Mouse (Mus musculus) limb, embryonic 15.5 days (tissue): ENCODE data around the gene Btf3l4. TPM values are rescaled to one million over a fixed set of nuclear protein-coding genes. Genes with fewer than 3 reads are reported as not detected.
A peak's percentile ranks its signal among the peaks of the same experiment; 100 is the strongest.

Experiments
- ATAC-seq: fragments of 200-750 bp; cut with Nextera tagmentation; 2 replicates; pipeline ENCODE4 v1.8.0; 2017; ENCODE audit warnings: low read depth, moderate TSS enrichment; ENCODE audit not compliant: insufficient number of reproducible peaks, low FRiP score, low TSS enrichment
- H3K27ac ChIP-seq: fragments of 300-500 bp; sonication (generic); 2 replicates; pipeline ENCODE4 v1.5.1; 2015; ENCODE audit warnings: moderate library complexity, mild to moderate bottlenecking, inconsistent platforms
- H3K27me3 ChIP-seq: fragments of 300-500 bp; sonication (generic); 2 replicates; pipeline ENCODE4 v1.6.1; 2015; ENCODE audit warnings: inconsistent platforms
- H3K36me3 ChIP-seq: fragments of 300-500 bp; sonication (generic); 2 replicates; pipeline ENCODE4 v1.6.1; 2015; ENCODE audit warnings: inconsistent platforms
- H3K4me1 ChIP-seq: fragments of 300-500 bp; sonication (generic); 2 replicates; pipeline ENCODE4 v1.6.1; 2015; ENCODE audit warnings: inconsistent platforms
- H3K4me2 ChIP-seq: fragments of 300-500 bp; sonication (generic); 2 replicates; pipeline ENCODE4 v1.6.1; 2015; ENCODE audit warnings: mild to moderate bottlenecking, inconsistent platforms
- H3K4me3 ChIP-seq: fragments of 300-500 bp; sonication (generic); 2 replicates; pipeline ENCODE4 v1.5.1; 2015; ENCODE audit warnings: mild to moderate bottlenecking, inconsistent platforms
- H3K9ac ChIP-seq: fragments of 300-500 bp; sonication (generic); 2 replicates; pipeline ENCODE4 v1.6.1; 2015; ENCODE audit warnings: inconsistent platforms
- H3K9me3 ChIP-seq: fragments of 300-500 bp; sonication (generic); 2 replicates; pipeline ENCODE4 v1.6.1; 2016; ENCODE audit warnings: inconsistent platforms
- WGBS: fragments of 180-500 bp; shearing (Covaris S2); methylation state at CpG from one replicate; pipeline ENCODE4 v1.1.7; 2015; 5-methylcytosine and 5-hydroxymethylcytosine counted together
- polyA plus RNA-seq: library from polyadenylated mRNA; unstranded; fragments of >200 nt; fragmentation: Nextera tagmentation; extraction: Ambion mirVana; gene quantifications from 2 replicates; pipeline ENCODE4 v1.2.1, GENCODE M21; 2015

Btf3l4 gene
- polyA plus RNA-seq, 1 experiment from 2014 or later = 140 TPM

DNA sequence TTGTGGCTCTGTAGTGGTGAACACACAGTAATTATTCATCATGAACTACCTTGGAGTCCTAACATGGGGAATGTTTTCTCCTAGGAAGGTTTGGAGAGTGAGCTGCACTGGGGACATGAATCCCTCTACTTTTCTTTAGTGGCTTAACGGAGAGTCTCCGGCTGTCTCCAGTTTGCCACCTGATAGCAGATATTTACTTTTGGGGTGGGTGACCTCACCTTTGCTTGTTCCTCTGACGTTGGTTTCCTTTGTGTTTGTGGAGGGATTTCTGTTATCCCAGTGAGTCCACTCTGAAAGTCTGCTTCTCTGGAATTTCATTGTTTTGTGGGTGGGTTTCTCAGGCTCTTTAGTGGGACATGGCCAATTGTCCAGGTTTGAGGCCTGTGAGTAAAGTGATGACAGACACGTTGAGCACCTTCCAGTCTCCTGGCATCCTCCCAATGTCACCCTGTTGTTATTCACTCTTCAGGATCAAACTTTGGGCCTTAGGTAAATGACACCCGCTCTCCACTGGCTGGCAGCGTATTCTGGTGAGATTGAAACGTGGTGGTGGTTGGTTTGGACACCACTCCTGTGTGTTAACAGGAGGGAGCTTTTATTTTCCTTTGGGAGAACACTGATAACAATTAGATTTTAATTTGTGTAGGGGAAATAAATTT lies 8.6 kb upstream of the Btf3l4 start:
- no peak for ATAC-seq
- peaks cover 9% of the 10 kb centered on the region for H3K4me1 ChIP-seq
- 91% methylated on average over 7 of the region's 7 CpGs for WGBS
- no peaks in the 10 kb centered on the region for H3K9me3 ChIP-seq
- H3K27me3 ChIP-seq = no peaks in the 10 kb centered on the region
- no peak overlapping the region for H3K4me2 ChIP-seq
- no peak overlapping the region for H3K4me3 ChIP-seq
- no peak overlapping the region for H3K9ac ChIP-seq
- H3K36me3 ChIP-seq = peaks cover 6% of the 10 kb centered on the region; the same call in 1 of the 2 replicates
- no peak overlapping the region for H3K27ac ChIP-seq

DNA sequence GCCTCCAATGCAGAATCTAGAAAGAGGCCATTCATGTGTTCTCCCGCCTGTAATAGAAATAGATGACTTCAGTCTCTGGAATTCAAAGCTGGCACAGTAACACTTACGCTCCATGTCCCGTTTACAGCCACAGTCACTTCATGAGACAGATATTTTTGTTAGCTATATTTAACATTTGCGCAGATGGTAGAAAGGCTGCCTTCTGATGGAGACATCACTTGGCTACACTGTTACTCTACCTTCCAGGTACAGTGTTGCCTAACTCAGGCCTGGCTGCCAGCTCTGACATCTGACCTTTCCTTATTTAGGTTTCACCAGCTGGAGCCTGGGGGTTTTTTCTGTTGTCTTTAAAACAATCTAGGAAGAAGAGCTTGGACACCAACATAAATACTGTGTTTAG lies 4.6 kb upstream of the Btf3l4 start:
- Histone ChIP-seq H3K9me3 (no peaks in the 10 kb centered on the region), H3K9ac (no peak overlapping the region), H3K4me2 (no peak overlapping the region), H3K4me1 (peaks cover 17% of the 10 kb centered on the region), H3K36me3 (peaks cover 6% of the 10 kb centered on the region; the same call in 1 of the 2 replicates), H3K27ac (peak overlapping the region; percentile 19), H3K27me3 (no peaks in the 10 kb centered on the region), H3K4me3 (no peak overlapping the region)
- 67% methylated on average over 4 of the region's 4 CpGs for WGBS
- ATAC-seq = no peak

- Histone ChIP-seq H3K27ac (peak overlapping the region; percentile 98; the same call in 1 of the 2 replicates), H3K27me3 (no peaks in the 10 kb centered on the region), H3K9ac (no peak overlapping the region), H3K9me3 (no peaks in the 10 kb centered on the region), H3K4me3 (peak overlapping the region; percentile 93), H3K4me2 (peak overlapping the region; percentile 57), H3K36me3 (peaks cover 2% of the 10 kb centered on the region; the same call in 1 of the 2 replicates), H3K4me1 (peaks cover 24% of the 10 kb centered on the region)
- 46% methylated on average over 3 of the region's 3 CpGs for WGBS
- no peak for ATAC-seq
These were observed 2.1 kb upstream of the Btf3l4 start for GRCm38 (mm10) chr4:108835496-108835895.

GRCm38 (mm10) chr4:108834971-108835311 lies 1.5 kb upstream of the Btf3l4 start:
- Histone ChIP-seq H3K4me3 (peak overlapping the region; percentile 93), H3K4me2 (peak overlapping the region; percentile 57), H3K9ac (peak overlapping the region; percentile 54), H3K9me3 (no peaks in the 10 kb centered on the region), H3K36me3 (peaks cover 5% of the 10 kb centered on the region; the same call in 1 of the 2 replicates), H3K27ac (peak overlapping the region; percentile 98), H3K27me3 (no peaks in the 10 kb centered on the region), H3K4me1 (peaks cover 24% of the 10 kb centered on the region)
- no peak for ATAC-seq
- WGBS = under 1% methylated on average over 15 of the region's 15 CpGs

DNA sequence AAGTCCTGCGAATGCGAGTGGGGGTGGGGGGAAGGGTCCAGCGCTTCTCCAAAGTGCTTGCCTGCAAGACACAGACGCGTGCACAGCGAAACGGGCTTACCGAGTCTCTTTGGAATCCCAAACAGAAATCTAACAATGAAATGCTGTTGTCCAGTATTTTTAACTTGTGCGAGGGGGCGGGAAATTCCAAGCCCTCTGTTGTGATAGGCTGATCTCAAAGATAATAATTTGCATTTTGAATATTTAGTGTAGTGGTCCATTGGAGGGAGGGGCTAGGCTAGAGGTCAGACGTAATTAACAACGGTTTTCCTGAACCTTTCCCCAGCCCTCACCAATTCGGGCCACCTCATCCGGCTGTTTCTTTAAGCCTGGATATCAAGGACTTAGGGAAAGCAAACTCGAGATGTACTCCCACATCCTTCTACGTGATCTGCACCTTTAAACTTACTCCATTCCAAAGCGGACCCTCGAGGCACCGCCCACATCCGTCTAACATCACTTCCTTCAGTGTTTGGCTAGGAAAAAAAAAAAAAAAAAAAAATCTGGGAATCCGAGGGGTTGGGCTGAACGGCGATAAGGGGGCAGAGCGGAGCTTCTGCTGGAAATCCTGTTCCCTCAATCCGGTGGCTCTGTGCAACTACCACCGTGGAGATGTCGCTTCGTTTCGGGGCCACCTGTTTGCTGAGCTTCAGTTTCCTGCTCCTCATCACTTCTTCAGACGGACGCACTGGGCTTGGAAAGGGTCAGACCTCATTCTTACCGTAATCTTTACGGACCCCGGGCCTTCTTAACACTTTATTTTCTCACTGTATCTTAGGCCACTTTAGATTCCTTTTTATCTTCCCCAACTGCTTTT lies 929 bp upstream of the Btf3l4 start, which contains the start of gene Txndc12:
Gene Txndc12 (plus strand): TSS at position 487 of the 856 bp plus-strand sequence.
- peak; percentile 85 for ATAC-seq
- peaks cover 24% of the 10 kb centered on the region for H3K4me1 ChIP-seq
- peak within 1 kb of the TSS; percentile 57 for H3K4me2 ChIP-seq
- H3K4me3 ChIP-seq = peak within 1 kb of the TSS; percentile 93
- no peaks in the 10 kb centered on the region for H3K27me3 ChIP-seq
- peaks cover 6% of the 10 kb centered on the region; the same call in 1 of the 2 replicates for H3K36me3 ChIP-seq
- H3K9ac ChIP-seq = peak within 1 kb of the TSS; percentile 92
- under 1% methylated on average over 34 of the region's 34 CpGs for WGBS
- no peaks in the 10 kb centered on the region for H3K9me3 ChIP-seq
- H3K27ac ChIP-seq = peak within 1 kb of the TSS; percentile 98

DNA sequence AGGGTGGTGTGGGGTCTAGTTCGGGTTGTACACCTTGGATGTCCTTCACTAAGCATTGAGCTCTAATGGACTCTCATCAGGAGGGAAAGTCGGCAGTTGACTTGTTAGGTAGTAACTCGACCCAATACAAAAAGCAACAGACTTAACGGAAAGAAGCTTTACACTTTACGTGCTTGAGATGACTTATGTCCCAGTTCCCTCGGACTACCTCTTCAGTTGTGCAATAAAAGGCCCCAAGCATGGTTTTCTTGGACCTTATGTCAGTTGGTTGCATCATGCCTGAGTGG lies 357 bp upstream of the Btf3l4 start:
- ATAC-seq = no peak
- under 1% methylated on average over 6 of the region's 6 CpGs for WGBS

DNA sequence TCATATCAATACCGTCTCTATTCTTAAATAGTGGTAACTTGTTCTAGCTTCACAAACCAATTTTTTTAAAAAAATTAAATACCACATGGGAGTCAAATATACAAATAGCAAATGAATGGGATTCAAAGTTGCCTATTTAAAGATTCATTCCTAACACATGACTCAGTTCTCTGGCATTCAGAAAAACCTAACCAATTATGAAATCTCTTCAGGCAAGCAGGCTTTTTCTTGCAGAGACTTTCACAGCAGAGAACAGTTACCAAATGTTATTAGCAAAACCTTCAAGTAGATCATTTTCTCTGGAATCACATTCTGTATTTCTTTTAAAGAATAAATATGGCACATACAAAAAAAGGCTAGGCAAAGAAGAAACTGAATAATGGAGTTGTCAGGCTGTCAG lies 2.7 kb downstream of the Btf3l4 start:
- Histone ChIP-seq H3K27me3 (no peaks in the 10 kb centered on the region), H3K9me3 (no peaks in the 10 kb centered on the region), H3K9ac (no peak overlapping the region), H3K36me3 (peaks cover 24% of the 10 kb centered on the region), H3K4me3 (no peak overlapping the region), H3K4me2 (no peak overlapping the region), H3K4me1 (peaks cover 11% of the 10 kb centered on the region), H3K27ac (no peak overlapping the region)
- 67% methylated on average over 1 of the region's 1 CpGs for WGBS
- no peak for ATAC-seq

More for the DNA sequence above, 357 bp upstream of the Btf3l4 start:
- Histone ChIP-seq H3K4me1 (peaks cover 24% of the 10 kb centered on the region), H3K27me3 (no peaks in the 10 kb centered on the region), H3K9ac (peak overlapping the region; percentile 92), H3K4me3 (peak overlapping the region; percentile 93), H3K27ac (peak overlapping the region; percentile 98), H3K4me2 (peak overlapping the region; percentile 57), H3K36me3 (peaks cover 10% of the 10 kb centered on the region), H3K9me3 (no peaks in the 10 kb centered on the region)

GRCm38 (mm10) chr4:108826643-108827042 lies 6.8 kb downstream of the Btf3l4 start:
- Histone ChIP-seq H3K9ac (no peak overlapping the region), H3K4me3 (no peak overlapping the region), H3K9me3 (no peaks in the 10 kb centered on the region), H3K27ac (no peak overlapping the region), H3K36me3 (peaks cover 54% of the 10 kb centered on the region), H3K4me2 (no peak overlapping the region), H3K27me3 (no peaks in the 10 kb centered on the region), H3K4me1 (0 out of 2 replicates have a peak, but pooled peaks cover under 1% of the 10 kb centered on the region)
- WGBS = 79% methylated on average over 2 of the region's 2 CpGs
- no peak for ATAC-seq

- ATAC-seq = no peak
- Histone ChIP-seq H3K27me3 (no peaks in the 10 kb centered on the region), H3K9me3 (no peaks in the 10 kb centered on the region), H3K4me3 (no peak overlapping the region), H3K4me1 (no peaks in the 10 kb centered on the region), H3K4me2 (no peak overlapping the region), H3K9ac (no peak overlapping the region), H3K27ac (no peak overlapping the region), H3K36me3 (peaks cover 57% of the 10 kb centered on the region)
- WGBS = 85% methylated on average over 1 of the region's 1 CpGs
These were observed 7.3 kb downstream of the Btf3l4 start for GRCm38 (mm10) chr4:108826096-108826495.

GRCm38 (mm10) chr4:108825677-108826076 lies 7.7 kb downstream of the Btf3l4 start:
- ATAC-seq = no peak
- 92% methylated on average over 3 of the region's 3 CpGs for WGBS
- no peak overlapping the region for H3K27ac ChIP-seq
- H3K4me3 ChIP-seq = no peak overlapping the region
- H3K4me1 ChIP-seq = no peaks in the 10 kb centered on the region
- H3K9me3 ChIP-seq = no peaks in the 10 kb centered on the region
- H3K9ac ChIP-seq = no peak overlapping the region
- no peaks in the 10 kb centered on the region for H3K27me3 ChIP-seq
- H3K36me3 ChIP-seq = peaks cover 60% of the 10 kb centered on the region
- no peak overlapping the region for H3K4me2 ChIP-seq

DNA sequence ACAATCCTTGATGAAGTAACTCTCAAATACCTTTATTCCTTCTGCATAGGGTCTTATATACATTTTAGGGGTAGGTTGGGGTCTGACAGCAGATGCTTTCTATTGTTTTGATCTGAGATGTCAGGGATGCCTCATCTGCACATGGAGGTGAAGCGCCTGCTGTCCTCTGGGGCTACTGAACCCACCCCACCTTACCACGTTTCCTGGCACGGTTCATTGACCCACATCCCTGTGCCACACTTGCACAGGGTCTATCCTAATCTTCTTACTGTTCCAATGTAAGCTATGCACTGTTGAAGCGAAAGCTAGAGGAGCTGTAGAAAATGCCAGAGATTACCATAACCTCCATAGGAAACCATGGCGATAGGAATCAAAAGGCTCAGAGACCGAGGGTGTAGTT lies 21.9 kb downstream of the Btf3l4 start:
- Histone ChIP-seq H3K4me1 (no peaks in the 10 kb centered on the region), H3K36me3 (peaks cover 13% of the 10 kb centered on the region), H3K27me3 (no peaks in the 10 kb centered on the region), H3K9ac (no peak overlapping the region), H3K4me2 (no peak overlapping the region), H3K4me3 (no peak overlapping the region), H3K9me3 (no peaks in the 10 kb centered on the region), H3K27ac (no peak overlapping the region)
- 76% methylated on average over 6 of the region's 6 CpGs for WGBS
- no peak for ATAC-seq

DNA sequence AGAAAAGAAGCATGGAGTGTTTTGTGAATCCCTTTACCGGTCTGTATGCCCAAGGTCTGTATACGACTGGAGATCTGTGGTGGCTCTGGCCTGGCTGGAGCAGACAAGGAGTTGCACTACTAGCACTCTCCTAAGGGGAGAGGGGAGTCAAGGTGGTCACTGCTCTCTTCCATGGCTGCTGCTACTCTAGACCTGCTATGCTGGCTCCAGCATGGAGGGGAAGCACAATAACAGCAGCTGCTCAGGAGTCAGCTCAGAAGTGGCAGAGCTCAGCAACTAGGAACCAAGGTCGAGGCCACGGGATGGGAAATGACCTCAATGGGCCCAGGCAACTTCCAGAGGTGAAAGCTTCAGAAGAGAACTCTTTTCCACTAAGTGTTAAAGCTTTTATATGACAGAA lies 22.3 kb downstream of the Btf3l4 start:
- no peak overlapping the region for H3K4me3 ChIP-seq
- H3K4me2 ChIP-seq = no peak overlapping the region
- H3K27ac ChIP-seq = no peak overlapping the region
- 59% methylated on average over 4 of the region's 4 CpGs for WGBS
- ATAC-seq = no peak
- no peak overlapping the region for H3K9ac ChIP-seq
- H3K4me1 ChIP-seq = no peaks in the 10 kb centered on the region
- peaks cover 13% of the 10 kb centered on the region for H3K36me3 ChIP-seq
- no peaks in the 10 kb centered on the region for H3K9me3 ChIP-seq
- no peaks in the 10 kb centered on the region for H3K27me3 ChIP-seq
